Mouse (Mus musculus) liver (tissue): ENCODE data around the gene Slc27a4.

ENCODE experiments used
- DNase-seq: peaks from one replicate; pipeline ENCODE4 v3.0.0-alpha.2; 2020; ENCODE audit warnings: mixed read lengths

The Slc27a4 gene

DNA sequence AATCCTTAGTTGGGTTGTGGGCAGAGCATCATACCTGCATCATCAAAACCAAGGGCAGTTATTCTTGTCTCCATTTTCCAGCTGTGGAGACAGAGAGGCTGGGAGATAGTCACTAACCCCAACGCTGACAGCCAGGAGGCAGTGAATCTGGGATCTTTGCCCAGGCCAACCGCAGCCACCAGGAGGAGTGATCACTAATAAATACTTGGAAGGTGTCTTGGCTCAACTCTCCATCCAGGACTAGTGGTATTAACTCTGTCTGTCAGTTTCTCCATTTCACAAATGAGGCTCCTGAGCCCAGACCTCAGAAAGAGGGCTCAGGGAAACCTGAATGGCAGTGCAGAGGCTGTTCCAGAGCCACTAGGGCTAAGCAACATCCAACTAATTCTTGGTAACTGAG is 54.9 kb downstream of the Slc27a4 start:
- DNase-seq: no peak

GRCm38 (mm10) chr2:29857967-29858366 is 55.5 kb downstream of the Slc27a4 start:
- no peak for DNase-seq

DNA sequence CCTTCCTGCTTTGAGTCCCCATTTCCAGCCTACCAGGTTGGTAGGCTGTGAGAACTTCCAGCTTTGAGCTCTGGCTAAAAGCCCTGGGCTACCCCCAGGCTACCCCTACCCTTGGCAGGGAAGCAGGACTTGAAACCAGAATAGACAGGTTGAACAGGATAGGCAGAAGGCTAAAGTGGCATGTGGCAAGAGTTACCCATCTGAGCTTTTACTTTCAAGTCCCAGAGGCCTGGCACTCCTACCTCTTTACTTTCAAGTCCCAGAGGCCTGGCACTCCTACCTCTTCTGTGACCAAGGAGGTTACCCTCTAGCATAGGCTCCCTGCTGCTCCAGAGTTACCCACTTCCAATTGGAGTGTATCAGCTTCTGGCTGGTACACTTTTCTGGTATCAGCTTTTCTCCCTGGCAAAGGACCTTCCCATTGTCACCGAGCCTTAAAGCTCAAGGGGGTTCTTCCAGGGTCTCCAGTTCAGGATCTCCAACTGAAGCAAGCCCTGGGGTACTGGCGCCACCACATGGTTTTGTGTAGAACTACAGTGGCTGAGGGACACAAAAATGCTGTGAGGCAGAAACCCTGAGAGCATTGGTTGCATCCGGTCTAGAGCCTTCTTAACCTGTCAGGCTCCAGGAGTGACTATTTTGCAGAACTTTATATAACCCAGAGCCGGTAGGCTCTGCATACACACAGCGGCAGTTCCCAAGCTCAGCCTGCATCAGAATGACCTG is 56.5 kb downstream of the Slc27a4 start:
- DNase-seq: peak; percentile 36

DNA sequence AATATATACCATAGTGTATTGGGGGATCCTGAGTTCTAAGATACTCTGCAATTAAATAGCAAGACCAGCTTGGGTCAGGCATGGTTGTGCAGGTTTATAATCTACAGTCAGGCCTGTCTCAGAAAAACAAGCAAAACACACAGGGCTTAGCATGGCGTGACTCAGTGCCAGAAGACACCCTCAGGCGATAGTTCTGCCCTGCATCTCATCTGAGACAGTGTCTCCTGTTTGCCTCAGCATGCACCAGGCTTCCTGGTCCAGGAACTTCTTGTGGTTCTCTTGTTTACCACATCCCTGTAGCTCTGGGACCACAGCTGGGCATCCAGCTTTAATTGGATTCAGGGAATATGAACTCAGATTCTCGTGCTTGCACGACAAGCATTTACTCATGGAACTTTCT is 62.7 kb downstream of the Slc27a4 start:
- DNase-seq: no peak
